Mouse (Mus musculus) stomach, embryonic 16.5 days (tissue): ENCODE results near the gene Rfx7. TPM values are rescaled to one million over a fixed set of nuclear protein-coding genes. Genes with fewer than 3 reads are reported as not detected.

Experiments
- ATAC-seq: fragments of 200-750 bp; cut with Nextera tagmentation; 2 replicates; pipeline ENCODE4 v1.8.0; 2017; ENCODE audit warnings: moderate number of reproducible peaks, moderate TSS enrichment; ENCODE audit not compliant: insufficient read depth, low FRiP score
- H3K27ac ChIP-seq: fragments of 300-500 bp; sonication (generic); 2 replicates; pipeline ENCODE4 v1.5.1; 2014; ENCODE audit warnings: low read length
- H3K27me3 ChIP-seq: fragments of 300-500 bp; sonication (generic); 2 replicates; pipeline ENCODE4 v1.6.1; 2014; ENCODE audit warnings: low read length, control low read depth, mixed read lengths; ENCODE audit not compliant: control insufficient read depth, insufficient read depth
- H3K36me3 ChIP-seq: fragments of 300-500 bp; sonication (generic); 2 replicates; pipeline ENCODE4 v1.6.1; 2014; ENCODE audit warnings: low read length; ENCODE audit not compliant: control insufficient read depth, insufficient read depth
- H3K4me1 ChIP-seq: fragments of 300-500 bp; sonication (generic); 2 replicates; pipeline ENCODE4 v1.6.1; 2014; ENCODE audit warnings: low read length, control low read depth, mixed read lengths; ENCODE audit not compliant: control insufficient read depth, insufficient read depth
- H3K4me2 ChIP-seq: fragments of 300-500 bp; sonication (generic); 2 replicates; pipeline ENCODE4 v1.6.1; 2014; ENCODE audit warnings: low read depth, low read length, mixed read lengths
- H3K4me3 ChIP-seq: fragments of 300-500 bp; sonication (generic); replicated peaks from 2 replicates; pipeline ENCODE4 v1.5.1; 2014; ENCODE audit warnings: mild to moderate bottlenecking, low read length
- H3K9ac ChIP-seq: fragments of 300-500 bp; sonication (generic); 2 replicates; pipeline ENCODE4 v1.6.1; 2014; ENCODE audit warnings: low read length
- H3K9me3 ChIP-seq: fragments of 300-500 bp; sonication (generic); replicated peaks from 2 replicates; pipeline ENCODE4 v1.6.1; 2016; ENCODE audit warnings: low read length, control low read depth; ENCODE audit not compliant: control insufficient read depth
- WGBS: fragments of 180-500 bp; shearing (Covaris S2); extraction: QIAGEN DNeasy Blood & Tissue Kit; methylation state at CpG from one replicate; pipeline ENCODE4 v1.1.7; 2014; 5-methylcytosine and 5-hydroxymethylcytosine counted together
- polyA plus RNA-seq: library from polyadenylated mRNA; unstranded; fragments of >200 nt; fragmentation: Nextera tagmentation; extraction: Ambion mirVana; gene quantifications from 2 replicates; pipeline ENCODE4 v1.2.1, GENCODE M21; 2015

Rfx7 gene
- polyA plus RNA-seq, 1 experiment from 2014 or later = 8.8 TPM

GRCm38 (mm10) chr9:72655602-72656001 lies 123.6 kb downstream of the Rfx7 start:
- no peak overlapping the region for H3K9ac ChIP-seq
- H3K27ac ChIP-seq = no peak overlapping the region
- no peak overlapping the region for H3K4me3 ChIP-seq
- no peak for ATAC-seq
- H3K27me3 ChIP-seq = no peaks in the 10 kb centered on the region
- no peaks in the 10 kb centered on the region for H3K36me3 ChIP-seq
- H3K9me3 ChIP-seq = no peaks in the 10 kb centered on the region
- WGBS = 70% methylated on average over 5 of the region's 5 CpGs
- peaks cover 16% of the 10 kb centered on the region for H3K4me1 ChIP-seq
- no peak overlapping the region for H3K4me2 ChIP-seq

GRCm38 (mm10) chr9:72656491-72656890 lies 124.5 kb downstream of the Rfx7 start:
- no peak overlapping the region for H3K4me2 ChIP-seq
- H3K27me3 ChIP-seq = no peaks in the 10 kb centered on the region
- no peaks in the 10 kb centered on the region for H3K36me3 ChIP-seq
- H3K27ac ChIP-seq = no peak overlapping the region
- no peak overlapping the region for H3K9ac ChIP-seq
- no peak overlapping the region for H3K4me3 ChIP-seq
- 69% methylated on average over 4 of the region's 4 CpGs for WGBS
- peaks cover 19% of the 10 kb centered on the region for H3K4me1 ChIP-seq
- no peak for ATAC-seq
- no peaks in the 10 kb centered on the region for H3K9me3 ChIP-seq

GRCm38 (mm10) chr9:72656940-72657339 lies 124.9 kb downstream of the Rfx7 start:
- Histone ChIP-seq H3K27me3 (no peaks in the 10 kb centered on the region), H3K27ac (no peak overlapping the region), H3K36me3 (no peaks in the 10 kb centered on the region), H3K4me3 (no peak overlapping the region), H3K9ac (no peak overlapping the region), H3K9me3 (no peaks in the 10 kb centered on the region), H3K4me1 (peaks cover 19% of the 10 kb centered on the region), H3K4me2 (no peak overlapping the region)
- ATAC-seq = no peak
- 69% methylated on average over 3 of the region's 3 CpGs for WGBS

GRCm38 (mm10) chr9:72657694-72658093 lies 125.7 kb downstream of the Rfx7 start:
- Histone ChIP-seq H3K4me3 (no peak overlapping the region), H3K9ac (no peak overlapping the region), H3K4me2 (no peak overlapping the region), H3K36me3 (no peaks in the 10 kb centered on the region), H3K27me3 (no peaks in the 10 kb centered on the region), H3K9me3 (no peaks in the 10 kb centered on the region), H3K27ac (no peak overlapping the region), H3K4me1 (peaks cover 16% of the 10 kb centered on the region)
- WGBS = 63% methylated on average over 1 of the region's 1 CpGs
- ATAC-seq = no peak

GRCm38 (mm10) chr9:72660139-72660538 lies 128.1 kb downstream of the Rfx7 start:
- ATAC-seq = no peak
- H3K27ac ChIP-seq = no peak overlapping the region
- WGBS = 71% methylated on average over 4 of the region's 4 CpGs
- no peak overlapping the region for H3K9ac ChIP-seq
- H3K4me1 ChIP-seq = peaks cover 22% of the 10 kb centered on the region
- no peaks in the 10 kb centered on the region for H3K36me3 ChIP-seq
- no peaks in the 10 kb centered on the region for H3K27me3 ChIP-seq
- no peaks in the 10 kb centered on the region for H3K9me3 ChIP-seq
- H3K4me3 ChIP-seq = no peak overlapping the region
- no peak overlapping the region for H3K4me2 ChIP-seq

- no peaks in the 10 kb centered on the region for H3K9me3 ChIP-seq
- no peak overlapping the region for H3K4me3 ChIP-seq
- peaks cover 28% of the 10 kb centered on the region for H3K4me1 ChIP-seq
- no peak overlapping the region for H3K4me2 ChIP-seq
- no peak overlapping the region for H3K9ac ChIP-seq
- 47% methylated on average over 1 of the region's 1 CpGs for WGBS
- no peaks in the 10 kb centered on the region for H3K27me3 ChIP-seq
- ATAC-seq = no peak
- H3K36me3 ChIP-seq = no peaks in the 10 kb centered on the region
- peak overlapping the region; percentile 46 for H3K27ac ChIP-seq
Observed at GRCm38 (mm10) chr9:72660911-72661310, 128.9 kb downstream of the Rfx7 start.

GRCm38 (mm10) chr9:72661561-72661894 lies 129.5 kb downstream of the Rfx7 start:
- ATAC-seq = no peak
- peaks cover 29% of the 10 kb centered on the region for H3K4me1 ChIP-seq
- no peaks in the 10 kb centered on the region for H3K27me3 ChIP-seq
- peak overlapping the region; percentile 95 for H3K4me3 ChIP-seq
- H3K9ac ChIP-seq = peak overlapping the region; percentile 100
- WGBS = 1% methylated on average over 13 of the region's 13 CpGs
- no peaks in the 10 kb centered on the region for H3K36me3 ChIP-seq
- H3K9me3 ChIP-seq = no peaks in the 10 kb centered on the region
- H3K27ac ChIP-seq = peak overlapping the region; percentile 100
- H3K4me2 ChIP-seq = peak overlapping the region; percentile 96

- no peaks in the 10 kb centered on the region for H3K27me3 ChIP-seq
- peak; percentile 94 for ATAC-seq
- H3K9me3 ChIP-seq = no peaks in the 10 kb centered on the region
- no peaks in the 10 kb centered on the region for H3K36me3 ChIP-seq
- peak within 1 kb of the TSS; percentile 100 for H3K27ac ChIP-seq
- H3K4me3 ChIP-seq = peak within 1 kb of the TSS; percentile 95
- H3K4me1 ChIP-seq = peaks cover 28% of the 10 kb centered on the region
- H3K4me2 ChIP-seq = peak within 1 kb of the TSS; percentile 96
- peak within 1 kb of the TSS; percentile 100 for H3K9ac ChIP-seq
- under 1% methylated on average over 76 of the region's 83 CpGs for WGBS
Observed at GRCm38 (mm10) chr9:72661895-72662661, 130.0 kb downstream of the Rfx7 start, which contains the start of gene Nedd4. Nedd4 (plus strand) TSS chr9:72662346.

- under 1% methylated on average over 48 of the region's 55 CpGs for WGBS
- Histone ChIP-seq H3K9ac (peak overlapping the region; percentile 100), H3K27ac (peak overlapping the region; percentile 100), H3K4me1 (peaks cover 31% of the 10 kb centered on the region), H3K4me2 (peak overlapping the region; percentile 96), H3K36me3 (no peaks in the 10 kb centered on the region), H3K27me3 (no peaks in the 10 kb centered on the region), H3K9me3 (no peaks in the 10 kb centered on the region), H3K4me3 (peak overlapping the region; percentile 95)
- ATAC-seq = peak; percentile 73
Observed at GRCm38 (mm10) chr9:72662691-72663533, 130.9 kb downstream of the Rfx7 start.
